Mouse (Mus musculus): Measurements from ENCODE around the gene Tmed2.

GRCm38 (mm10) chr5:124528791-124529190 is 11.7 kb upstream of the Tmed2 start:
- TF ChIP-seq CTCF (IDR thresholded peaks at IDR 0.05; ENCODE audit: low read depth) (no peak), EP300 (IDR thresholded peaks at IDR 0.05; ENCODE audit: low read depth) (no peak)
